Mouse (Mus musculus): ENCODE measurements around the gene Ccni.

Ccni gene

GRCm38 (mm10) chr5:93139350-93139749, 66.9 kb downstream of the Ccni start:
- DNase-seq (ENCODE audit: inconsistent age in 2 of 2, low spot score in 1 of 2): no peak

GRCm38 (mm10) chr5:93136956-93137586, 69.2 kb downstream of the Ccni start:
- no peak for DNase-seq (ENCODE audit: inconsistent age in 2 of 2, low spot score in 1 of 2)

GRCm38 (mm10) chr5:93135368-93136107, 70.8 kb downstream of the Ccni start:
- peak in 1 of 2 experiments; percentile 52 for DNase-seq (ENCODE audit: inconsistent age in 2 of 2, low spot score in 1 of 2)

- DNase-seq (ENCODE audit: inconsistent age in 2 of 2, low spot score in 1 of 2): no peak
Observed at GRCm38 (mm10) chr5:93133445-93134244, 72.7 kb downstream of the Ccni start.
